Mouse (Mus musculus) ES-E14 (cell line): ENCODE results near the gene Cd68. TPM values are rescaled to one million over a fixed set of nuclear protein-coding genes. Genes with fewer than 3 reads are reported as not detected.

ENCODE experiments used
- DNase-seq: peaks from one replicate; pipeline ENCODE4 v3.0.0-alpha.2; 2013; ENCODE audit warnings: low read depth, low spot score
- H3K27ac ChIP-seq: 2 replicates; pipeline ENCODE4 v1.5.1; 2012; ENCODE audit warnings: low read depth, mild to moderate bottlenecking, low read length, moderate library complexity, mixed read lengths; ENCODE audit not compliant: poor library complexity, insufficient read depth, severe bottlenecking
- H3K36me3 ChIP-seq: 2 replicates; pipeline ENCODE4 v1.6.1; 2012; ENCODE audit warnings: mild to moderate bottlenecking, low read length, moderate library complexity, mixed read lengths; ENCODE audit not compliant: control insufficient read depth, poor library complexity, insufficient read depth, severe bottlenecking
- H3K4me1 ChIP-seq, 2 experiments: fragments of 150-350 bp in 1 of 2; sonication (generic) in 1 of 2; 2 replicates each; pipeline ENCODE4 v1.6.1; 2012; ENCODE audit warnings: low read length in 2 of 2, mild to moderate bottlenecking in 1 of 2, mixed read lengths in 1 of 2; ENCODE audit not compliant: control insufficient read depth in 2 of 2, insufficient read depth in 2 of 2, poor library complexity in 1 of 2
- H3K4me3 ChIP-seq, 2 experiments: fragments of 150-350 bp in 1 of 2; sonication (generic) in 1 of 2; 2 replicates each; pipeline ENCODE4 v1.5.1; 2012; ENCODE audit warnings: low read length in 2 of 2, low read depth in 1 of 2, mild to moderate bottlenecking in 1 of 2, mixed read lengths in 1 of 2; ENCODE audit not compliant: insufficient read depth in 1 of 2, poor library complexity in 1 of 2, severe bottlenecking in 1 of 2
- H3K9ac ChIP-seq: 2 replicates; pipeline ENCODE4 v1.6.1; 2012; ENCODE audit warnings: low read depth, mild to moderate bottlenecking, low read length, mixed read lengths; ENCODE audit not compliant: poor library complexity, insufficient read depth, severe bottlenecking
- H3K9me3 ChIP-seq: fragments of 150-350 bp; sonication (generic); 2 replicates; pipeline ENCODE4 v1.6.1; 2012; ENCODE audit warnings: low read depth, mild to moderate bottlenecking, low read length; ENCODE audit not compliant: control insufficient read depth, insufficient read depth
- CHD2 ChIP-seq: IDR thresholded peaks from 2 replicates; pipeline ENCODE4 v1.6.1; 2014; ENCODE audit warnings: mild to moderate bottlenecking, low read depth, low read length, inconsistent platforms
- HCFC1 ChIP-seq: IDR thresholded peaks from 2 replicates; pipeline ENCODE4 v1.6.1; 2012; ENCODE audit warnings: low read length, inconsistent platforms, borderline replicate concordance; ENCODE audit not compliant: insufficient read depth
- MAFK ChIP-seq: IDR thresholded peaks from 2 replicates; pipeline ENCODE4 v1.6.1; 2014; ENCODE audit warnings: mild to moderate bottlenecking, low read depth, low read length, inconsistent platforms; ENCODE audit not compliant: insufficient read depth
- ZC3H11A ChIP-seq: IDR thresholded peaks from 2 replicates; pipeline ENCODE4 v1.6.1; 2012; ENCODE audit warnings: low read depth, mild to moderate bottlenecking, inconsistent platforms, low read length, borderline replicate concordance
- ZNF384 ChIP-seq: IDR thresholded peaks from 2 replicates; pipeline ENCODE4 v1.6.1; 2012; ENCODE audit warnings: low read depth, low read length, inconsistent platforms
- in situ Hi-C, 2 experiments: fragments of 600-800 bp; cut with MboI; formaldehyde crosslinking; loops; one replicate each; pipeline ENCODE4 v1.15.1; 2025; ENCODE audit warnings: low sequenced_read_pairs in 2 of 2, inconsistent platforms in 1 of 2; ENCODE audit not compliant: unreplicated experiment in 2 of 2
- total RNA-seq: library from RNA; depleted of rRNA; stranded (reverse); fragments of 300-350 nt; gene quantifications from 2 replicates; pipeline ENCODE4 v1.2.3, GENCODE M21; 2012

Gene Cd68
- total RNA-seq, 1 experiment, result 23.4 TPM

DNA sequence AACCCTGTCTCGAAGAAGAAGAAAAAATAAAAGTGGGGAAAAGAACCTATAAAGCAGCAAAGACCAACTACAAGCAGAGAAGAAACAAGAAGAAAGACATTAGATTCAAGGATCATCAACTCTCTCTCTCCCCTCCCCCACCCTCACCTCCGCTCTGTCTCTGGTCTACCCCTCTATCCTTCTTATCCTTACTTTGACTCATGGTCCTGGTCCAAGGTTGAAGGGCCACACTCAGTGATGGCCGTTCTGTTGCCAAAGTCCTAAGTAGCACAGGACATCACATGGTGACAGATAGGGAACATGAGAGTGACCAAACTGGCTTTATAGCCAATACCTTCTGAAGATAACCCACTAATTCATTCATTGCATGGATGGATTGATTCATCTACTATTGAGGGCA lies 31.4 kb upstream of the Cd68 start:
- no peak overlapping the region for H3K4me3 ChIP-seq
- peaks cover 10 to 33% of the 10 kb centered on the region in 2 experiments for H3K4me1 ChIP-seq
- no peak for DNase-seq
- H3K27ac ChIP-seq, result no peak overlapping the region; the same call in 1 of the 2 replicates
- TF ChIP-seq MAFK (no peak), ZC3H11A (no peak), CHD2 (no peak), ZNF384 (no peak), HCFC1 (no peak)
- H3K36me3 ChIP-seq, result no peaks in the 10 kb centered on the region
- H3K9ac ChIP-seq, result peak overlapping the region; percentile 26; the same call in 1 of the 2 replicates
- no peaks in the 10 kb centered on the region for H3K9me3 ChIP-seq
- in situ Hi-C loops, result no loop called here

DNA sequence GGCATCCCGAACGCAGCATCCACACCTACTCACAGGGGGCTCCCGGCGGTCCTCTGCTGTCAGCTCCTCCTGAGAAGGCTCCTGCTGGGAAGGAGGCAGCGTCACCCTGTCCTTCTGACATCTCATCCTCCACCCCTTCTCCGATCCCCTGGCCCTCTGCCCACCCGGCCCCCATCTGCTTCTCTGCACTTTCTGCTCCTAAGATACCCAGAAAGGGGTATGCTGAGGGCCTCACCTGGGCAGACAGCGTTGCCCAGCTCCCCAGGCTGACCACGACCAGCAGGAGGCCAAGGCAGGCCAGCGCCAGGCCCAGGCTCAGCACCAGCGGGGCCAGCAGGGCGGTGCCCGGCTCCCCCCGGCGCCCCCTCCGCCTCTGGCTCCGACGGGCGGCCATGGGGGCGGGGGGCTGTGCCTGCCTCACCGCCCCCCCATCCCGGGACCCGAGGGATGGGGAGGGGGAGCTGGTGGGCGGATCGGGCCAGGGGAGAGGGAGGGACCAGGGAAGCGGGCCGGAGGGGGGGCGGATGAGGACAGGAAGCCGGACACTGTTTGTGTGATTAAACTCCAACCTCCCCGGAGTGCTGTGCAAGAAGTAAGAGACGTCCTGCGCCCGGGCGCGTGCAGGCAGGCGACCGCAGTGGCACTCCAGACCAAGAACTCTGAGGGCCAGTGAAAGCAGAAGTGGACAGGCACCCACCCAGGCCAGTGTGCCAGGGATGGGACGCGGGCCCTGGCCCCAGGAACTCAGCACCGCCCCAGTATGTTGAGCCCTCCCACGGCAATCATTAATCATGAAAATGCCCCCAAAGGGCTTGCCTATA lies 29.6 kb upstream of the Cd68 start, which contains the start of the genes Tnfsf12 and Tnfsfm13:
Gene Tnfsf12 (minus strand): TSS at position 489 of the 821 bp plus-strand sequence.
Gene Tnfsfm13 (minus strand): TSS at position 738 of the 821 bp plus-strand sequence.
- in situ Hi-C loops, result no loop called here
- peaks cover 8% of the 10 kb centered on the region; the same call in 1 of the 2 replicates for H3K36me3 ChIP-seq
- peak within 1 kb of the TSS; percentile 78 for H3K9ac ChIP-seq
- DNase-seq, result no peak
- H3K4me1 ChIP-seq, result peaks cover 7 to 32% of the 10 kb centered on the region in 2 experiments
- H3K4me3 ChIP-seq, result peak within 1 kb of the TSS; percentile 55 to 66
- TF ChIP-seq ZNF384 (no peak), ZC3H11A (no peak), MAFK (no peak), CHD2 (no peak), HCFC1 (no peak)
- peak within 1 kb of the TSS; percentile 59 for H3K27ac ChIP-seq
- no peaks in the 10 kb centered on the region for H3K9me3 ChIP-seq

DNA sequence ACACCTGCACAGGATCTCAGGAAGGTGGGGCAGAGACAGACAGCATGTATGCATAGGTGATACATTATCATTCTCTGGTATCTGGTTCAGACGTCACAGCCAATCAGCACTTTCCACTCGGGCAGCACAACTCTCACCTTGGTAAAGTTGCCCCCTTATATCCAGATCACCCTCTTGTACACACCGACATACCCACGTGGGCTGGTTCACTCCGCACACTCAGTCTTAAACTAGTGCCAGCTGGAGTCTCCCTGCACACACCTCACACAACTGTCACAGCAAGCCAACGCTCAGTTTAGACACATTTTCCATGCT lies 29.1 kb upstream of the Cd68 start:
- no peaks in the 10 kb centered on the region for H3K9me3 ChIP-seq
- in situ Hi-C loops, result no loop called here
- DNase-seq, result no peak
- H3K36me3 ChIP-seq, result peaks cover 8% of the 10 kb centered on the region; the same call in 1 of the 2 replicates
- TF ChIP-seq ZC3H11A (no peak), ZNF384 (no peak), CHD2 (no peak)
- H3K4me3 ChIP-seq, result peak overlapping the region; percentile 55 to 66; a peak in 2 of 4 replicates
- peak overlapping the region; percentile 78; the same call in 1 of the 2 replicates for H3K9ac ChIP-seq
- H3K4me1 ChIP-seq, result peaks cover 9 to 34% of the 10 kb centered on the region in 2 experiments
- no peak overlapping the region for H3K27ac ChIP-seq

GRCm38 (mm10) chr11:69693421-69693965 lies 27.5 kb upstream of the Cd68 start:
- in situ Hi-C loops, result no loop called here
- DNase-seq, result no peak
- no peak overlapping the region for H3K9ac ChIP-seq
- no peak overlapping the region for H3K27ac ChIP-seq
- no peaks in the 10 kb centered on the region for H3K9me3 ChIP-seq
- H3K4me1 ChIP-seq, result peaks cover 12 to 35% of the 10 kb centered on the region in 2 experiments
- TF ChIP-seq HCFC1 (no peak), ZNF384 (no peak), CHD2 (no peak), MAFK (no peak), ZC3H11A (no peak)
- peaks cover 8% of the 10 kb centered on the region; the same call in 1 of the 2 replicates for H3K36me3 ChIP-seq
- H3K4me3 ChIP-seq, result no peak overlapping the region
